Mouse (Mus musculus) A20 (cell line): ENCODE data around the gene Cdon.

Experiments used
- DNase-seq: peaks from one replicate; pipeline ENCODE4 v3.0.0-alpha.2; 2011; ENCODE audit warnings: low read depth, low spot score

The Cdon gene

DNA sequence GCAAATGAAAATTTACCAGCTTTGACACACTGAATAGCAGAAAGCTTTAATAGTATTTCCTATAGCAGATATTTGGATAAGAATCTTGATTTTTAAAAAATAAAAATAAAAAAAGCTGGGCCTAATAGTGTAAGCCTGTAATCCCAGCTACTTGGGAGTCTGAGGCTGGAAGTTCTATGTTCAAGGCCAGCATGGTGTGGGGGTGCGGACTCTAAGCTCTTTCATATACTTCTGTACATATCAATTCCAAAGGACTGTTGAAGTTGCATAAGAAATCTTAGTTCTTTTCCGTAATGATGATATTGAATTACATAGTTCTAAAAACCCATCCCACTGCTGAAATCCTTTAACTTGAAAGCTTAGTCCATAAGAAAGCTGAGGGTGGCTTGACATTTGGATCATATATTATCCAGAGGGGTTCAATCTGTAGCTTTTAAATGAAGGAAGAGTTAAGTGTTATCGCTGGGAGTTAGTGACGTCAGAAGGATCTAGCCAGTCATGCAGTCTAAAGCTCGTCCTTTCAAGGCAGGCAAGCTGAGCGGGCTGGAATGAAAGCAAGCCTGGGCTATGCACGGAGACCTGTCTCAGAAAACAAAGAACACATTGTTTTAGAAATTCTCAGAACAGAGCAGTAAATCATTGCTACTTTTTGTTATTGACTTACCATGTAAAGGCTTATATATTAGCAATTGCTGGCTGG lies 72.3 kb downstream of the Cdon start:
- DNase-seq, result no peak

- DNase-seq, result no peak
Measured at GRCm38 (mm10) chr9:35493733-35494092, 72.8 kb downstream of the Cdon start.

- DNase-seq, result no peak
Measured at GRCm38 (mm10) chr9:35494937-35495336, 74.0 kb downstream of the Cdon start.

- DNase-seq, result no peak
Measured at GRCm38 (mm10) chr9:35495471-35495870, 74.5 kb downstream of the Cdon start.

DNA sequence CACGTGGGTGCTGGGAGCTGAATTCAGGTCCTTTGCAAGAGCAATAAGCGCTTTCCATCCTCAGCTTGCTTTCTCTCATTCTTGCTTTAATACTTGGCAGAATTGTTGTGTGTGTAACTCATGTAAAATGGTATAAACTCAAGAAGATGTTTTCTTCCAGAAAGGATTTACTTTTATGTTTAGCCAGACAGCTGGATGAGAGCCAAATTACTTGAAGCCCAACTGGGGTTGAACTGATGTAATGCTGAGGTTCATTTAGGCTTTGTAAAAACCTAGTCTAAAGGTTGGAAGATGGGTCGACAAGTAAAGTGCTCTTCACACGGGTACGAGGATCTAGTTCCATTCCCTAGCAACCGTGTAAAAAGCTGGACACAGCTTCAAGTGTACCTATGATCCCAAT lies 79.0 kb downstream of the Cdon start:
- no peak for DNase-seq

- no peak for DNase-seq
Measured at GRCm38 (mm10) chr9:35502361-35503000, 81.6 kb downstream of the Cdon start.

- no peak for DNase-seq
Measured at GRCm38 (mm10) chr9:35508234-35508633, 87.3 kb downstream of the Cdon start.

- DNase-seq, result no peak
Measured at GRCm38 (mm10) chr9:35513900-35514299, 93.0 kb downstream of the Cdon start.

DNA sequence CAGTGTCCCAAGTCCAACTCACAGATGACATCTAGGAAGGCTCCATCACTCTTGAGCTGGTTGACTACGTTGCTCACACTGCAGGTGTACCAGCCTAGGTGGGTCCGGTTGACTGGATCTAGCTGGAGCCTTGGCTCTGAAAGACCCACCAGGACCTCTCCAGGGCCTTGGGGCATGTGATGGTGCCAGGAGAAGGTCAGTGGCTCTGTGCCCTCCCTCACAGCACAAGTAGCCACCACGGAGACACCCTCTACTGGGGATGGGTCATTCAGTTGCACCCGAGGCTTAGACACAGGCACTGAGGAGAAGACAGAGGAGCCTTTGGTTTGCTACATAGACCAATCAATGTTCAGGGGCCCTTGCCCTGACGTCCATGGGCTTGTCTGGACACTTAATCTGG lies 95.3 kb downstream of the Cdon start:
- no peak for DNase-seq

- no peak for DNase-seq
Measured at GRCm38 (mm10) chr9:35516711-35517110, 95.8 kb downstream of the Cdon start.

- DNase-seq, result no peak
Measured at GRCm38 (mm10) chr9:35518169-35518568, 97.2 kb downstream of the Cdon start, which contains the start of gene Gm1113. Gm1113 (minus strand) TSS chr9:35518269.

DNA sequence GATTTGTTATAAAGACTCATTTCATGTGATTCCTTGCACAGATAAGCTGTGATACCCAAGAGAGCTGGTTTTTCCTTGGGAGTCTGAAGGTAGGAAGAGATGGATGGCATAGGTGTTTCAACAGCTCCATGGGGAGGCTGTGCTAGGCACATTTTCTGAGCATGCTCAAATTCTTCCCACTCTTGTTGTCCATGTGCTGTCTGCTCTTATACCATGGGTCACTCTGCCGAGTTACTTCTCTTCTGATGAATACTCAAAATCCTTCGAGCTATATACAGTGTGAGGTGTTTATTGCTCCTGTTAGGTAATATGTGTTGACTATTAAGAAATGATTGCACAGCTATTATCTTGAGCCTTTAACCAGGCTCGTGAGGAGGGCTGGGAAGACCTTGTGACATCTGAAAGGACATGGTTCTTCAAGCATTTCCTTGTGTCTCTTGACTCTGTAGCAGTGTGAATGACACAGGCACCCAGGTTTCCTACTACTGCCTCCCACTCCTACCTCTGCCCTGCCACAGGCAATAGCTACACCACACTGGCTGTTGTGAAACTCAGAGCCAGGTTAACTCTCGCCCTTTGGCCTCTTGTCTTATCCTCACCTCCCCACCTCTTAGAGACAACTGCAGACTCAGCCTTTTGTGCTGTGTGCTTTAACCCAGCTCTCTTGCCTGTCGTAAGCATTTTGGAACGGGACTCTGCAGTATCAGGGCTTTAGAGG lies 99.9 kb downstream of the Cdon start:
- DNase-seq, result no peak

DNA sequence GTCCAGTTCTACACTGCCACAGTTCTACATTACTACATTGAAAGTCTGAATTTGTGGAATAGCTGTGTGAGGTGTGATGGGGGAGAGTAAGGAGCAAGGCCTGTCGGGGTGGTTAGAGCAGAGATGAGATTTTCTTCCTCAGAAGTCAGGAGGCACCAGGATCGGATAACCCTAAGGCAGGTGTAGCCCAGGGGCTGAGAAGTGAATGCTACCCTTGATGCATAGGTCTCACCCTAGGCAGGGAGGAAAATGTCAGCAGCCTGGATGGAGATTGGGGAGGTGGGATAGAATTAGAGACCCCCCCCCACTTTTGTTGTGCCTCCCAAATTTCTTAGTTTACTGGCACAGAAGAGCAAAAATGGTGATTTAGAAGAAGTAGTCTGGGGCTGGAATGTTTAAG lies 101.3 kb downstream of the Cdon start:
- DNase-seq, result no peak

DNA sequence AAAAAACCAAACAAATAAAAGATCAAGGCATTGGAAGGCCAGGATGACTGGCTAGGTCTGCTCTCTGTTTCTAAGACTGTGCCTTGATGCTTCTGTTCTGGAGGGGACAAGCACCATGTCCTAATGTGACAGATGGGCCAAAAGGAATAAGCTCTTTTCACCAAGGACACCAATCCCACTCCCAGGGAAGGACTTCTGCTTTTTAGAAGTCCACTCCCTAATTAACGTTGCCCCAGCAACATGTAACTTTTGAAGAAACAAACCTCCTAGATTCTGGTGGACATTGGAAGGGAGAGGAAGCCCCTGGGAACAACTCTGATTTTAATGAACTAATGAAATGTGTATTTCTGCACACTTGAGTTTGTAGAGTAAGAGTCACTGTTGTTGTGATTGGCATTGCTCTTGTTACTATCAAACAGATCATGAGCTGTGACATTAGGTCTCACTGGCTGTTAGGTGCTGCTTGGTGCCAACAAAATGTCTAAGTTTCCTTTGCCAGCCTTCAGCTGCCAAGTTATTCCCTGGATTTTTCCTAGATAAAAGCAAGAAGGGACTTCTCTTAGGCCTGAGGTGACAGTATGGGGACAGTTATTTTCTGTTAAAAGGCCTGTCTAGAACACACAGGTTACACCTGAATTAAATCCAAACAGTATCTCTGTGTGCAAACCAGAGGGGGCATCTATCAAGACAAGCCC lies 102.0 kb downstream of the Cdon start:
- DNase-seq, result no peak

GRCm38 (mm10) chr9:35523541-35523940 lies 102.6 kb downstream of the Cdon start:
- no peak for DNase-seq

DNA sequence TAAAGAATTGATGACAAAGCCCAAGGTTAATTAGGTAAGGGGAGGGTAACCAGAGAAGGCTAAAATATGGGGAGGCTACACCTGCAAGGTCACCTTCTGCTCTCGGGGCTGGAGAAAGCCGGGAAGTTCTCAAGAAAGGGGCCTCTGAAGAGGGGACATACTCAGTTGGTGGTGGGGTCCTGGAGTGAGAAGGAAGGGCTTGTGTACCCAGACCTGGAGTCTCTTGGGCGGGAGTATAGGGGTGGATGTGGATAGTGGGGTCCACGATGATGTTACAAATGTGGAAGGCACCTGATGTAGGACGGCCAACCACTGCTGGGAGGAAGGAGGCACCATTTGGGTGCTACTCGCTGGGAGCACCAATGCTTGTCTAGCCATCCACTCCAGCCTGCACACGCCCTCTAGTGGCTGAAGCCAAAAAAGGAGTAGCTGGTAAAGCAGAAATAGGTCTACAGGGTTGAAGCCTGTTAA lies 103.0 kb downstream of the Cdon start:
- peak; percentile 64 for DNase-seq

DNA sequence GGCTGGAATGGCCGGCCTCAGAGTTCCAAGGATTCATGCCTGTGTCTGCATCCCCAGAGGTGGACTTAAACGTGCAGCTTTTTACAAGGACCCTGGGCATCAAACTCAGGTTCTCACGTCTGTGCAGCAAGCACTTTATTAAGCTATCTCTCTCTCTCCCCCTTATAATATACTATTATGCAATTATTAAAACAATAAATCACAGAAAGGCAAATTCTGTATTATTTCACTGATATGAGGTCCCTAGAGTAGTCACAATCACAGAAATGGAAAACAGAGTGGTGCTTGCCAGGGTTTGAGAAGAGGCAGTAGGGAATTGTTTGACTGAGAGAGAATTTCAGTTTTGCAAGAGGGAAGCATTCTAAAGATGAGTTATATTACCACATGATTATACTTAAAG lies 108.2 kb downstream of the Cdon start:
- DNase-seq, result no peak

GRCm38 (mm10) chr9:35529796-35530195 lies 108.9 kb downstream of the Cdon start:
- DNase-seq, result no peak

DNA sequence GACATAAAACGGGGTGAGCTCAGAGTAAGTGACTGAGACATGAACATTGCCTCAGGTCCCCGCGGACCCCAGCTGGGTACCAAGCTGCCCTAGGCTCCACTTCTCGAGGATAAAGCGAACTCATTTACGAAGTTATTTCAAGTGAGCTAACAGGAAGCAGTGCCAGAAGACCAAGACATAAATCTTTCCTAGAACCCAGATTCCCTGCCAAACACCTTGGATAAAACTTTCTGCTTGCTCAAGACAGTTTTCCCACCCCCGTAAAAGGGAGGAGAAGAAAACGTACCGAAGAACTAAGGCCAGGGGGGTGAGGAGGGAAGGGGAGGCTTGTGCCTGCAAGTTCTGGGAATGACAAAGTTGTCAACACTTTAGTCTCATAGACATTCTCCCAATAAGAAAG lies 112.3 kb downstream of the Cdon start:
- no peak for DNase-seq

DNA sequence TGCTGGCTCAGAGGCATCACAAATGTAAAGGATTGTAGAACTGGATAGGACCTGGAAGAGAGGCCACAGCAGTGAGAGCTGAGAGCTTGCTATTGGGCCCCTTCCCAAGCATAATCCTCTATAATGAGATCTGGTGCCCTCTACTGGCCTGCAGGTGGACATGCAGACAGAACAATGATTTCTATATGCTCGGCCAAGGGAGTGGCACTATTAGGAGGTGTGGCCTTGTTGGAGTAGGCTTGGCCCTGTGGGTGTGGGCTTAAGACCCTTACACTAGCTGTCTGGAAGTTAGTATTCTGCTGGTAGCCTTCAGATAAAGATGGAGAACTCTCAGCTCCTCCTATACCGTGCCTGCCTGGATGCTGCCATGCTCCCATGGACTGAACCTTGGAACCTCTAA lies 114.2 kb downstream of the Cdon start:
- peak; percentile 64 for DNase-seq

DNA sequence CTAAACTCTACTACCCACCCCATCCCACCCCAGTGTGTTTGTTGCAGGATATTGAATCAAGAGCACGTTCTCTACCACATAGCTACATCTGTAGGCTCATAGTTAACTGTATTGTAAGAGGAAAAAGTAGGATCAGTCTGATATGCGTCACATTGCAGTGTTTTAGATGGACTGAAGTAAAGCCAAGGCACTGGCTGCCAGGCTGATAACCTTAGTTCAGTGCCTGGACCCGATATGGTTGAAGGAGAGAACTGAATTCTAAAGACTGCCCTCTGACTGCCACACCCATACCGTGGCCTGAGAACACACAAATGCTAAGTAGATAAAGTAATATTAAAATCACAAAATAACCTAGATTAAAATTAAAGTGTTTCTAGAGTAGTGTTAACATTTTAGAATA lies 114.9 kb downstream of the Cdon start:
- no peak for DNase-seq
